Mouse (Mus musculus) adrenal gland, adult (tissue): Measurements from ENCODE around the gene Fbxl21.

Source experiments
- DNase-seq, 2 experiments: peaks; one replicate each; pipeline ENCODE4 v3.0.0; 2022 to 2023; ENCODE audit warnings: low spot score in 1 of 2; ENCODE audit not compliant: inconsistent age in 2 of 2

The Fbxl21 gene

DNA sequence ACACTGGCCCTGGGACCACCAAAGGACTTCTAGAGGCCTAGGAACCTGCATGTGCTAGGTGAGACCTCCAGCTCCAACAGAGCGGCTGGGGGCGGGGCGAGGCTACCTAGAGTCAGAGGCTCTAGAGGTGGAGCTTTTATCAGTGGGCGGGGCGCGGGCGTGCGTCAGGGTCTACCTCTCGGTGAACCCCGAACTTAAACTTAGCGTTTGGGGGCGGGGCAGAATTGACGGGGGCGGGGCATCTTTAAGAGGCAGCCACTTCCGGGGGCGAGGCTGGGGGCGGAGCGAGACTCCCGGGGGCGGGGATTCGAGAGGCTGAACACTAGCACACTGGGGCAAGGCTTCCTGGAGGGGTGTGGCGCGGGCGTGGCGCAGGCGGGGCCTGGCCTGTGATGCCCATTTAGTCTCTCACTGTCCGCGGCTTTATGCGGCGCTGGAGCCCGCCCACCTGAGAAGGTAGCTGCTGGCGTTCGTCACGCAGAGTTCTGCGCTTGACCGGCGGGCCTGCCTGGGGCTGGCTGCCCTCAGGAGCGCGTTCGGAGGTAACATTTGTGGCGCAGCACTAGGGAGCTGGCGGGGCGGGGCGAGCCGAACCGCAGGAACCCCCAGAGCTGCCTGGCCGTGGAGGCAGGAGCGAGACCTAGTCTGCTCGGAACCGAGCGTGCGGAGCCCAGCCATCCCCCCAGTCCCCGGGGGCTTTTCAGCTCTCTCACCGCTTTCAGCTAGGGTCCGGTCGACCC, at the start of gene Fbxl21:
Gene Fbxl21 (plus strand): TSS at position 392 of the 740 bp plus-strand sequence.
- DNase-seq = peak; percentile 96 to 98

DNA sequence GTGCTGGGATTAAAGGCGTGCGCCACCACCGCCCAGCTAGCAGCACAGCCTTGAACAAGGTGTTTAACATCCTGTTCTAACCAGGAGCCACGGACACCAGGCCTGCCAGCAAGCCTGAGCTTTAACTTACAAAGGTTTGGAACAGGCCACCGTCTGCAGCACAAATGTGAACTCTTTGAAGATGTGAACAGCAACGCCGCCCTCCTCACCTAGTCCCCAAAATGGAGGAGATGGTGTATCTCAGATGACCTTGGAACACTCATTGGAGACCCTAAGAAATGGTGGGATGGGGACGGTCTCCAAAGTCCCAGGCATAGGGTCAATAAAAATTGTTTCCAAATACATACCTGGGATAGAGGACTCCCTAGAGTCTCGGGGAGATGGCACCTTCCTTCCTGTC, 49.6 kb upstream of the Fbxl21 start:
- no peak for DNase-seq

DNA sequence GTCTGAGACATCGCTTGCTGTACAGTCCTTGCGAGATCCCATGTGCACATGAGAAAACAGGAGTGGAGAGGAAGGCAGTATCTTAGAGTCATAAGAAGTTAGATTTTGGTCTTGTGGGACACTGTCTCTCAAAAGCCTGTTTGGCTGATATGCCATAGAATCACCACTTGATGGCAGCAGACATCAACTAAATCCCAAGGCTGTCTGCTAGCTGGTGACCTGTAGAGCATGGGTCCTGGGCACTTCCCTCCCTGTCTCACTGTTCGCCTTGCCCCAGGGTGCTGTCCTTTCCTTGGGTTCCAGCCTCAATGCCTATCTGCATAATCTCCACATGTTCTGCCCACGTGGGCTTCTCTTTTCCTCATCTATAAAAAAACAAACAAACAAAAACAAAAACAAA, 46.9 kb upstream of the Fbxl21 start:
- peak; percentile 43 to 81 for DNase-seq

DNA sequence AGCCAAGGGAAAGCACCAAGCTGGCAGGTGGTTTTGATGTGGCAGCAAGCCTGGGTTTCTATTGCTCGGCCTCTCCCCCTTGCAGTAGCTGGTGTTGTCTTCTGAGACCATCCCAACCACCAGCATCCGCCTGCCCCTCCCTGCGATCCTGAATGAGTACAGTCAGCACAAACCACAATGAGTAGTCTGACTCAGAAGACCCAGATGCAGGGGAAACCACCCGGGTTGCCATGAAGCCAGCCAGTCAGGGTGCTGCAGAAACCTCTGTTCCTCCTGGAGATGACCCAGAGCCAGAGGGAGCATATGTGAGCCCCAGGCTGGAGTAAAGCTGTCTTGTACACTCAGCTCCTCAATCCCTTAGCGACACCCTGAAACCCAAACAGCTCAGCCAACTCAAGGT, 45.5 kb upstream of the Fbxl21 start:
- DNase-seq = no peak

DNA sequence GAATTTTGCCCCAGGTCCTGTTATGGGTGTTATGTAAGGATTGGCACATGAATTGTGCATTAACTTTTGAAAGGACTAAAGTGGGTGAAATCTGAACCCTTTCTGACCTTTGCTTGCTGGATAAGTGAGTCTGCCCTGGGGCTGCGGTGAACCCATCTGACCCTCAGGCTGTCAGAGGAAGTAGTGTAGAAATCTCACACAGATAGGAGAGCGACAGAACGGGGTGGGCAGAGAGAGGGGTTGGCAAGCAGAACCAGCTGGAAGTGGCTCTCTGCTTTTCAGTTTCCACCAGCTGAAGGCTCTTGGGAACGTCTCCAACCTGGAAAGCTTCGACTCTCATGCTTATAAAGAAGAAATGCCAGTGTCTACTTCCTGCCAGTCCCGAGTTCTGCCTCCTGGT, 45.0 kb upstream of the Fbxl21 start:
- peak in 1 of 2 experiments; percentile 31 for DNase-seq

DNA sequence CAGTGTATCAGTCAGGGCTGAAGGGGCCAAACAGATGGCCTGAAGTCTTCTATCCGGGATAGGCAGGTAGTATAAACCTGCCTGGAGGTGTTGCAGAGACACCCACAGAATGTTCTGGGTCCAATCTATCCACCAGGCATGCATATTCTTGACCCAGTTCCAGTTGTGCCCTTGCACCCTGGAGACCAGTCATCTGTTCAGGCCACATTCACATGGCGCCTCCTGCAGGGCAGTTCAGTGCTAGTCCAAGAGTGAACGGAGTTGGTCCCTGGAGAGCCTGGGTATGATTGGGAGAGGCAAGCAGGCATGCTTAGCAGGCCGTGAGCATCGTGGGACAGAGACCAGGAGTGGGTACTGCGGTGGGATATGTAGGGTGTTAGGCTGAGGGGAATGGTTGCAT, 44.2 kb upstream of the Fbxl21 start:
- no peak for DNase-seq

DNA sequence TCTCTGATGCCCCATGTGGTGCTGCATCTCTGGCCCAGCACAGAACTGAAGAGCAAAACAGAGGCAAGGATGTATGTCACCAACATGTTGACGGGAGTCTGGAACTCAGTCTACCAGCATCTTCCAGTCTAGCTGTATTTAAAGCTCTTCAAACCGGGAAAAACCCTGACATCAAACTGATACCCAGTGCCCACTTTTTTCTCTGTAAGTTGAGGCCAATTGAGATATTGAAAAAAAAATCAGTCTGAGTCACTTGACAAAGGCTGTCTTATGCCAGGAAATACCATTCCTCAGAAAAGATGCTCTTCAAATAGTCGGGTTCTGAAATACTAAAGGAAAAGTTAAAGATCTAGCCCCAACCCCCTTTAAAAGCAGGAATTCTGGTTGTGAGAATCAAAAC, 40.1 kb upstream of the Fbxl21 start, which contains the start of gene Il9:
Gene Il9 (minus strand): TSS at position 101 of the 400 bp plus-strand sequence.
- no peak for DNase-seq

DNA sequence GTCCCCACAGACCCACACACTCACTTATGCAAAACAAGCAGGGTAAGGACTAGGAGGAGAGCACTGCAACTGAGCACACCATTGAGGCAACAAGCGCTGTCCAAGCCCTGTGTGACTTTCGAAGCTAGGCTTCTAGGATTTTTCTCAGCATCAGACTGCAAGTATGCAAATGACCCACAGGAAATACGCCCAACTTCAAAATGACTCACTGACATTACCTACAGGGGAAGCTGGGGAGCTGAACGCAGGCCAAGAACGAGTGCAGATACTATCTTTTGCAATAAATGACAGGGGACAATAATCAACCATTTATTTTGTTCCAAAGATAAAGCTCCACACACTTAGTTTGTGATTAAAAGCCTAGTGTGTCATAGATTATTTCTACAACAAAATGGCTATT, 34.3 kb upstream of the Fbxl21 start:
- DNase-seq = peak in 1 of 2 experiments; percentile 34

DNA sequence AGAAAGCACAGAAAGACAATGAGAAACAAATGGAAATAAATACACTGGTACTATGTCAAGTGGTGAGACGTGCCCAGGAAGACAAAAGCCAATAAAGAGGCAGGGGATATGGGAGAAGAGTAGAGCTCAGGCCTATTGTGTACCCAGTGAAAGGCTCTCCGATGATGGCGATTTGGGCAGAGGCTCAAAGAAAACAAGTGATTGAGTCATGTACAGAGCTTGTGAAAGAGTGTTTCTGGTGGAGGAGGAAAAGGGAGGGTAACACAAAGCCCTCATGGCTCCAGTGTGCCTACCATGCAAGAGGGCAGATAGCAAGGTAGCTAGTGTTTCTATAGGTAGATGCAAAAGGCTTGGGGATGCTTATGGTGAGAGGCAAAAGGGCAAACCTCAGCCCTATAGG, 27.8 kb upstream of the Fbxl21 start:
- peak in 1 of 2 experiments; percentile 68 for DNase-seq

DNA sequence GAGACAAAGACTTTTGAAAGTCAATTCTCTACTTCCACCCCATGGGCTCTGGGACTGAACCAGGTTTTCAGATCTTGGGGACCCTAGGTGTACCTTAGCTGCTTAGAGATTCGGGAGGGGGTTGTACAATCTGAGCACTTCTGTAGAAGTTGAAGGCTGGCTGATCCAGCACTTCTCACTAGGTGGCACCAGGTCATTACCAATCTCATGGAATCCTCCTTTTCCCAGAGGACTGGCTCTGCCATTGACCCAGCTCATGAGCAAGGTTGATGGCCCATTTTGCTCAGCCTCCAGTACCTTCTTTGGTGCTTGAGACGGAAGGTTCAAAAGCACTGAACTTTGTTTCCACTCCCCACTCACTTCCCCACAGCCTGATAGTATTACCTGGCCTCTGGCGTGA, 22.1 kb upstream of the Fbxl21 start:
- peak in 1 of 2 experiments; percentile 31 for DNase-seq

DNA sequence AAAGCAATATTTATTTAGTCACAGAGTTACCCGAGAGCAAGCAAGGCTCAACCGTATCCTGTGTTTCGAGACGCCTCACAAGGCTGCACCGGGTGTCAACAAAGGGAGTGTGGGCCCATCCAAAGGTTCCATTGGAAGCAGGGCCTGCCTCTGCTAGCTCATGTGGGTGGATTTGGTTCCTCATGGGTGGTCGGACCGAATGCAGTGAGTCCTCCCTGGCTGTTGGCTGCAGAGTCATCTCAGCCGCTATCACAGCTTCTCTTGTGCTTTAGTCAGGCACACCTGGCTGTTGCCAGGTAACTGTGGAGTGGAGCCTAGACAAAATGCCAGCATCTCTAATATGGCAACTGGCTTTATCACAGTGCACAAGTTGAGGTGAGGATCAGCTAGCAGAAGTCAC, 21.6 kb upstream of the Fbxl21 start:
- no peak for DNase-seq

DNA sequence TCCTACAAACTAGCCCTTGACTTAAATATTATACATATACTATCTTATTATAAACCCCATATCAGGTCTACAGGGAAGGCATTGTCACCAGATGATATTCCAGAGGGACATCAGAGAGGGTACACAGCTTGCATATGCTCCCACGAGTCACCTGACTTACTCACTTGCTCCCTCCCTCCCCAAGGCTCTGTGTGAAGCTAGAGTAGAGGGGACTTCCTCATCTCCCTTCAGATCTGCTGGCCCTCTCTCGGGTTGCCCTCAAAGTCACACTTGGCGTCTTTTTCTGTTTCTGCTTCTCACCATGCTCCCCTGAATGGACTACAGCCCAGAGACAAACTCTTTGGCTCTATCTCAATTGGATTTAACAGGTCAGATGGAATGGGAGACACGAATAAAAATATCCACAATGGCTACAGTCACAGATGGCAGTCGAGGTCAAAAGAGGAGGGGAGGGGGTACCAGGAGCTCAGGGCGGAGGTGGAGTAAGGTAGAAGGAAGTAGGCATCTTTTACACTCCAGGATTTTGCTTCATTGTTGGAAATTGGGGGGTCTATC, 20.3 kb upstream of the Fbxl21 start:
- no peak for DNase-seq

DNA sequence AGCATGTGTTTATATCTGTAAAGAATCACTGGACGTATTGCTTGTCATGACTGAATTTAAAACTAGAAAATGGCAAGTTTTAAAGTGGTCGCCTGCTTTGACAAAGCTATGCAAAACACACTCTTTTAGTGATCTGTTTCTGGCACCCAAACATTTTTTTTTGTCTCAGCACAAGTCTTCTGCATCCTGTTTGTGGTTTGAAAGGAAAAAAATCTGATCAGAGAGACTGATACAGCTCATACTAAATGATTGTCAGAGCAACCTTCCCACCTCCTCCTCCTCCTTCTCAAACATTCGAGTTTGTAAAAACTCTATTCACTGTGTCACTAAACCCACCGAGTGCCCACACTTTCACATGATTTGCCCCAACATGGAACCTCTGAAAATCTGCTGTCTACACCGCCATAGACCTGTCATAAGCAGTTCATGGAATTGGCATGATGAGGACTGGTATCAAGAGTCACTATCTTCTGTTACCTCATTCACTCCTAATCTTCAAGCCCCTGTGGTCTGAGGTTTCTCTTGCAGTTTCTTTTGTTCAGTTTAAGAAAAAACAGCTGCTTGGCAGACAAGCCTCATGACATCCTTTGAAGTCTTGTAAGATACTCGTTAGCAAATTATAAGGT, 15.3 kb upstream of the Fbxl21 start:
- no peak for DNase-seq

DNA sequence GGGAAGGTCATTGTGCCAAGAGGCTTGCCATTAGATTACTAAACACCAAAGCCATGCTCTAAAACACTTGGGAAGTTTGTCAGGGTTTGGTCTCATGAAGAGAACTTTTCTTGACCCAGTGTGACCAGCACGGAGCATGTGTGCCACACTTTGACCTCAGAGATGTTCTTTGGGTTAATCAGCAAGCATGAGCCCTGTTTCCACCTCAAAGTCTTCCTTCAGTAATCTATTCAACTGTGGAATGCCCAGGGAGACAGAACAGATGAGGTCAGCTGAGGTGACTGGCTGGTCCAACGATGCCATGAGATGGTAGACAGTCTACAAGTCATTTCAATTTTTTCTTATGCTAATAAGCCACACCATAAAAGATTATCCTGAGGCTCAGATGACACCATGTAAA, 12.5 kb upstream of the Fbxl21 start:
- no peak for DNase-seq

DNA sequence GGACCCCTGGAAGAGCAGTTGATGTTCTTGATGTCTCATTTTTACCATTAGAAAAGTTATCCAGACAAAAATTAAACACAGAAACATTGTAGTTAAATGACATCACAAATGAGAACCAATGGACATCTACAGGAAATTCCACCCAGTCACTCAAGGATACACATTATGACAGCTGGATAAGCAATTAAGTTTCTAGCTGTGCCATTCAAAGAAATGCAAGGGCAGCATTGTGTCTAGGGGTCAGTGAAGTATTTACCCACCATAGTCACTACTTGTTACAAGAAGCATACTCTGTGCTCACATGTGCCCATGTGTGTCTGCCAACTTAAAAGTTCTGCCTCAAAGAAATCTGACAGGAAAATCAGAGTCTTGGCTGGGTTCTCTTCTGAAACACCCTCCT, 8.7 kb upstream of the Fbxl21 start:
- no peak for DNase-seq

DNA sequence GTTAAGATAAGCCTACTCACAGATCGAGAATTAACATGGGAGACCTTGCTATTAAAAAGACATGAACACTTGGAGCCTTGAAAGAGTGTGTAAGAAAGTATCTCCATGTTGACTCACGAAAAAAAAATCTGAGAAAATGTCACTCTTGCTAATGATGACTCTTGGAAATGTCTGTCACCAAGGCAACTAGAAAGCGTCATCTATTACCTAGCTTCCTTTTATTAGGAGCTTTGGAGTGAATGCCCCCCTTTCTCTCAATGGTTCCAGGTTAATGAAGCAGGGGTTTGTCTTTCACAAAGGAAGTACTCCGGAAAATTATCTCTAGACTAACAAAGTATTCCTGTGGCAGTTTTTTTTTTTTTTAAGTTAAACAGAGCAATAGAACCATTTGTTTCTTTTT, 6.0 kb upstream of the Fbxl21 start:
- no peak for DNase-seq

DNA sequence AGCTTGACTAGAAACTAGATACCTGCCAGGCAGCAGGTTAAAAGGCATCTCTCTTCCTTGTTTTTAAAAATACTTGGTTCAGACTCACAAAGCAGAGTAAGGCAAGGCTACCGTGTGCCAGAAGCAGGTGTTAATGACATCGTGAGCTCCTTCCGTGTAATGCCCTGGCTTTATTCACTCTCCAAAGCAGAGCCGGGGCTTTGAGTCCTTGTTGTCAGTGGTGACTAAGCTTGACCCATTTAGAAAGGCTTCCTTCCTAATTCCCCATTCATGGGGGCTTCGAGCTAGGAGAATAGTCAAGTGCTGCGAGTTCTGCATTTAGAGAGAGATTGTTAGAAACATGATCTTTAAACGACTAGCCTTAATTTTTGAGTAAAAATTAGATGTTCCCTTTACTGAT, 5.5 kb upstream of the Fbxl21 start:
- DNase-seq = no peak

DNA sequence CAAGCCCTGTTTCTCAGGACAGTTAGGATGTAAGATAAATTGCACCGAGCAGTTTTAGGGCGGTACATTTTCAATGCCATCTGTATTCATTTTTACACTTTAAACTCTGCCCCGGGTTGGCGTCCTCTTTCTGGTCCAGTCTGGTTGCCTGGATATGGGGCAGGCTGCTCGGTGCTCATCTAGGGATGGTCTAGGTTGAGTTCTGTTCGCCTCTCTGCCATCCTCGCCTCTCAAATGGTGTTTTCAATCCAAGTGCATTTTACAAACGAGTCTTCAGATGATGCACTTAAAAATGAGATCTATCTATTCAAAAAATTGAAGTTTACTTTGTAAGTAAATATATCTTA, 522 bp downstream of the Fbxl21 start:
- no peak for DNase-seq

DNA sequence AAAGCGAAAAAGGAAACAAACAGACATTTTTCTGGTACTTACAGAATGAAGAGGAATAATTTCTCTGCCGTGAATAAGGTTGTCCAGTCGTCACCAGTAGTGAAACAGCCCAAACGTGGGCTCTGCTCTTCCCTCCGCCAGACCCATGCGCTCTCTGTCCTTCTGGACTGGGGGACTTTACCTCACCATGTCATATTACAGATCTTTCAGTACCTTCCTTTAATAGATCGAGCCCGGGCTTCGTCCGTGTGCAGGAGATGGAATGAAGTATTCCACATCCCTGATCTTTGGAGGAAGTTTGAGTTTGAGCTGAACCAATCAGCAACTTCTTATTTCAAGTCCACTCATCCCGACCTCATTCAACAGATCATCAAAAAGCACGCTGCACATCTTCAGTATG, 4.6 kb downstream of the Fbxl21 start:
- DNase-seq = no peak

DNA sequence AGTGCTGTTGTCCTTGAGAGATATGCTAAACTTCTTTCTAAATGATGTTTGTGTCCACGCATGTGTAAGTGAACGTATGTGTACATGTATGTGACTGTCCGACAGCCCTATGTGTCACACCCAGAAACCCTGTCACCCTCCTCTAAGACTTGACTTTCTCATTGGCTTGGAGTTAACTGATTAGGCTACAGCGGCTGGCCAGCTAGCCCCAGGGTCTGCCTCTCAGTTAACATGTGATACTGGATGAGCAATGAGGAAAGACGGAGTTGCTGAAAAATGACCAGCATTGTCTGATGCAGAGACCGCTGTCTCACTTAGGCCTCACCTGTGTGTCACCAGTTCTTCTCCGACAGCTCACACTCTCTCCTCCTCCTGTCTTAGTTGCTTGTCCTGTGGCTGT, 5.6 kb downstream of the Fbxl21 start:
- DNase-seq = no peak

DNA sequence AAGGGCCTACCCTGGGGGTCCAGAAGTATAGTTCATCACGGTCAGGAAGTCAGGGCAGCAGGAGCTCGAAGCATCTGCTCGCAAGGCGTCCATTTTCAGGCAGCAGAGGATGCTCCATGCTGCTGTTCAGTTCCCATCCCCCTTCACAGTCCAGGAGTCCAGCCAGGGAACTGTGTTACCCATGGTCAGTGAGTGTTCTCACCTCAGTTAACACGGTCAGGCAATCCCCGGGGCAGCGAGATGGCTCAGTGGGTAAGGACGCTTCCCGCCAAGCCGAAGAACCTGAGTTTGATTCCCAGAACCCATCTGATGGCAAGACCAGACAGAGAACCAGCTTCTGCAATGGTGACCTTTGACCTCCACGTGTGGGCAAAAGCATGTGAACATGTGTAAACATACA, 6.0 kb downstream of the Fbxl21 start:
- DNase-seq = no peak

DNA sequence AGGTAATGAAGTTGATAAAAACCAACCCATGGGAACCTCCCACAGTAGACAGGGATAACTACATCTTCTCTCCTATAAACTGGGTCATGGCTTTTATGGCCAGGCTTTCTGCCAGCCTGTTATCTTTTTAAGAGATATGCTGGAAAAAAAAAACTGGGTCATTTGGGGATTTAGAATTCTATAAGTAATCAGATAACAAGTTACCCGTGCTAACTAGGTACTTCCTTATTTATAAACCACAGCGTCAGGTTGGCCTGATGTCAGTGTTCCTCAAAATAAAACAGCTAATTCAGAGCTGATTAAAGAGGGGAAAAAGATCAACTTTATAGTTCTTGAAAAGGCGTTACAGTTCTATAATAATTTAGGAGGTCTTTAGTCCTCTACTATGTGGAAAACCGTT, 6.8 kb downstream of the Fbxl21 start:
- DNase-seq = peak in 1 of 2 experiments; percentile 44

DNA sequence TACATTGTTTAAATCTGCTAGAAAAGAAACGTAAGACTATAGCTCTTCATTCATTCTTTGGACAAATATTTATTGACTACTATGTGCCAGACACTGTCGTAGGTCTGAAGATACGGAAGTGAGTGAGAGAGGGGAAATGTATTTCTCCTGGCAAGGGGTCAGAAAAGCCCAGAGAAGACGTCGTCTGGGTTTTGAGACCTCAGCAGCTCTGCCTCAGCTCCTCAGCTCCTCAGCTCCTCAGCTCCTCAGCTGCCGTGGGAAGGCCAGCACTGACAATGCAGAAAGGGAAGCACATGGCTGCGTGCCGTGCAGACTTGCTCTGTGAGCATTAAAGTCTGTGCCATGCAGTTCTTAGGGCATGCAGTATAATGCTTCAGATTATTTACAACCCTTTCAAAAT, 7.4 kb downstream of the Fbxl21 start:
- no peak for DNase-seq
